Mouse (Mus musculus) kidney, adult 8-10 months (tissue): ENCODE measurements around the gene Pced1b.

Experiments
- DNase-seq, 2 experiments: peaks; one replicate each; pipeline ENCODE4 v3.0.0; 2022

Gene Pced1b

GRCm38 (mm10) chr15:97288690-97289089 is 41.8 kb downstream of the Pced1b start:
- no peak for DNase-seq

GRCm38 (mm10) chr15:97289176-97289575 is 42.3 kb downstream of the Pced1b start:
- DNase-seq, result no peak

- DNase-seq, result no peak
Observed at GRCm38 (mm10) chr15:97290351-97290750, 43.4 kb downstream of the Pced1b start.

GRCm38 (mm10) chr15:97291291-97292050 is 44.6 kb downstream of the Pced1b start:
- DNase-seq, result peak; percentile 13 to 30

- no peak for DNase-seq
Observed at GRCm38 (mm10) chr15:97307935-97308334, 61.0 kb downstream of the Pced1b start.

GRCm38 (mm10) chr15:97309533-97309932 is 62.6 kb downstream of the Pced1b start:
- DNase-seq, result no peak

- DNase-seq, result no peak
Observed at GRCm38 (mm10) chr15:97310251-97310650, 63.3 kb downstream of the Pced1b start.

GRCm38 (mm10) chr15:97311211-97311610 is 64.3 kb downstream of the Pced1b start:
- DNase-seq, result no peak

- no peak for DNase-seq
Observed at GRCm38 (mm10) chr15:97311937-97312336, 65.0 kb downstream of the Pced1b start.

- DNase-seq, result no peak
Observed at GRCm38 (mm10) chr15:97314720-97315421, 68.0 kb downstream of the Pced1b start.

- no peak for DNase-seq
Observed at GRCm38 (mm10) chr15:97315422-97315757, 68.5 kb downstream of the Pced1b start.

- DNase-seq, result no peak
Observed at GRCm38 (mm10) chr15:97318365-97319001, 71.6 kb downstream of the Pced1b start.

GRCm38 (mm10) chr15:97322821-97323220 is 75.9 kb downstream of the Pced1b start:
- no peak for DNase-seq

GRCm38 (mm10) chr15:97323466-97323865 is 76.6 kb downstream of the Pced1b start:
- no peak for DNase-seq

GRCm38 (mm10) chr15:97324311-97324710 is 77.4 kb downstream of the Pced1b start:
- no peak for DNase-seq

- peak in 1 of 2 experiments; percentile 44 for DNase-seq
Observed at GRCm38 (mm10) chr15:97327500-97328081, 80.7 kb downstream of the Pced1b start.

- no peak for DNase-seq
Observed at GRCm38 (mm10) chr15:97332582-97332981, 85.7 kb downstream of the Pced1b start.

GRCm38 (mm10) chr15:97337636-97338352 is 90.9 kb downstream of the Pced1b start:
- DNase-seq, result no peak

GRCm38 (mm10) chr15:97338377-97339060 is 91.6 kb downstream of the Pced1b start:
- DNase-seq, result no peak

GRCm38 (mm10) chr15:97342336-97342735 is 95.4 kb downstream of the Pced1b start:
- no peak for DNase-seq

GRCm38 (mm10) chr15:97342945-97343344 is 96.0 kb downstream of the Pced1b start:
- no peak for DNase-seq

GRCm38 (mm10) chr15:97343921-97344320 is 97.0 kb downstream of the Pced1b start:
- no peak for DNase-seq
